Mouse (Mus musculus): ENCODE measurements at regions not wholly inside any gene's neighbourhood (a gene's known extent, or its start where the extent isn't known, plus 50 kb on each side); places are given as distances from the start of the nearest gene placed in this dataset.

- TF ChIP-seq CTCF (IDR thresholded peaks at IDR 0.05; ENCODE audit: low read depth) (no peak), EP300 (IDR thresholded peaks at IDR 0.05; ENCODE audit: low read depth) (no peak)
Measured at GRCm38 (mm10) chr10:102876946-102877345, 153.1 kb downstream of the Alx1 start.
